Mouse (Mus musculus): ENCODE measurements around the gene Psmd3.

DNA sequence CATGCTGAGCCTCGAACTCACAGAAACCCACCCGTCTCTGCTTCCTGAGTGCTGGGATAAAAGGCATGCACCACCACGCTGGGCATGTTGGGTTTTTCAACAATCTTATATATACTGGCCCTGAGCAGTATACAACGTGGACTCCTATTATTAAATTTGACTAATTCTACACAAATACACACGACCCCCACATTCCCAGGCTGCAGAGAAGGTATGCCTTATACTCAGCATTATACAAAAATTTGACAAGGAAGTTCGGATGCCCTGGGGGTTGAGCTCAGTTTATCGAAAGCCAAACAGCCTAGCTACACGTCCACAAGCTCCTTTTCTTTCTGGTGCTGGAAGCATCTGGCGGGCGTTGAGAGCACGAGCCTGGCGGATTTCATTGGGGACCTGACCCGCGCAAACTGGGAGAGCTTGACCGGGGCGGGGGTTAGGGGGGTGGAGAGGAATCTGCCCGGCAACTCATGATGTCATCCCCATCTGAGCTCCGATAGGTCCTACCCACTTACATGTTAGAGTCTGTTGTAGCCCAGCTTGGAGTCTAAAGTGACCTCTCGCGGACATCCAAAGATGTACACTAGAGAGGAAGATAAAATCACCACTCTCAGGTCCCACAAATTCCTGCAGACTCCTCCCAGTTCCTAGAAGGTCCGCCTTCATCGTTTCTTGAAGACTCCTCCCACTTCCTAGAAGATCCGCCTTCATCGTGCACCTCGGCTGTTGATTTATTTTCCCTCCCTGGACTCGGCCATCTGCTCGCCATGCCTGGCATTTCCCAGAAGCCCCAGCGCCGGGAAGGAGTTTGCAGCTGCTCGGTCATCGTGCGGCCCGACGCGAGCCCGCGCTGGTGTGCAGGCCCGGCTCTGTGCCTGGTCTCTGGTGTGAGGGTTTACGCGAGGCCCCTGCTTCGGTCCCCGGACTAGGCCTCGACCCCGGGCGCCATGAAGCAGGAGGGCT, at the start of gene Psmd3:
- TF ChIP-seq CTCF (IDR thresholded peaks at IDR 0.05; ENCODE audit: low read depth, low read length), result no peak
- peak; percentile 83 for TF ChIP-seq POLR2A (IDR thresholded peaks at IDR 0.05; ENCODE audit: extremely low read depth, insufficient read depth, low read length)

Measured in liver, adult 2 months (tissue).